Mouse (Mus musculus): Measurements from ENCODE around the gene Nbea. TPM values are rescaled to one million over a fixed set of nuclear protein-coding genes. Genes with fewer than 3 reads are reported as not detected.
A peak's percentile ranks its signal among the peaks of the same experiment; 100 is the strongest.

The Nbea gene
- polyA plus RNA-seq (2016; fragmentation: Nextera tagmentation; extraction: Ambion mirVana): 6.5 and 8.2 TPM in 2 replicates

DNA sequence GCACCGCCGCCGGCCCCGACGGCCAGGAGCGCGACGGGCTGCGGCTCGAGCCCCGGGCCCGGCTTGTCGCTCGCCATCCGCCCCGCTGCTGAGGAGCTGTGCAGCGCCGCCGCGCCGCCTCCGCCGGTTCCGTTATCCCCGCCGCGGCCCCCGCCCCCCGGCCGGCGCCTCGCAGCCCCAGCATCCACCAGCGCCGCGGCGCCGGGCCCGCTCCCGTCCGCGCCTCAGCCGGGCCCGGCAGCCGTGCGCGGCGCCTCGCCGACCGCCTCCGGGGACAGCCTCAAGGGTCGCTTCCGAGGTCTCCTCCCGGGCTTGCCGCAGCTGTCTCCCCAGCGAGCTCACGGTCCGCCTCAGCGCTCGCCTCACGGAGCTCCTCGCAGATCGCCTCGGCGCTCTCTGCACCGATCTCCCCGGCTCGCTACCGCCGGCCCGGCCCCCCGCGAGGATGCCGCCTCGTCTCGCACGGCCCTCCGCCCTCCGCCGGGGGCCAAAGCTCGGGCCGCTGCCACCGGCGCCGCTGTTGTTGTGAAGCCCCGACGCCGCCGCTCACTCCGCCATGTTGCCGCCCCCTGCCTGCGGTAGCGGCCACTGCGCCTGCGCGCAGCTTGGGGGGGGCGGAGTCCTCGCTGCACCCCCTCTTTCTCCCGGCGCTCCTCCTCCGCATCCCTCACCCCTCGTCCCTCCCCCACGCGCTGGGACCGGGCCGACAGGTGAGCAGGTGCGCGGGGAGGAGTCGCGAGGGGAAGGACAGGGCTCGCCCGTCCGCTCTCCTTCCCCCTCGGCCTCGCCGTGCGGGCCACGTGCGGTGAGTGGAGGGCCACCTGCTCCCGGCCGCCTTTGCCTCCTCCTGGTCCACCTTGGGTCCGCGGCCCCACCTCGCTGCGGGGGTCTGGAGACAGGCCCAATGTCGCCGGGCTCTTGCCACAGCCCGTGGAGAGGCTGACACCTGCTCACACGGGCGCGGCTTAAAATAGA is at the start of gene Nbea:
Gene Nbea (minus strand): TSS at position 543 of the 975 bp plus-strand sequence.
- H3K4me1 ChIP-seq: peaks cover 32% of the 10 kb centered on the region
- peak; percentile 81 for DNase-seq (ENCODE audit: extremely low spot score, low spot score)
- peak within 1 kb of the TSS; percentile 91 for H3K4me3 ChIP-seq
- H3K27me3 ChIP-seq (ENCODE audit: poor library complexity, severe bottlenecking): peaks cover 17% of the 10 kb centered on the region
- H3K27ac ChIP-seq: peak within 1 kb of the TSS; percentile 97
- WGBS: under 1% methylated on average over 114 of the region's 131 CpGs
- no peaks in the 10 kb centered on the region for H3K36me3 ChIP-seq (replicated peaks)
- no peaks in the 10 kb centered on the region for H3K9me3 ChIP-seq

DNA sequence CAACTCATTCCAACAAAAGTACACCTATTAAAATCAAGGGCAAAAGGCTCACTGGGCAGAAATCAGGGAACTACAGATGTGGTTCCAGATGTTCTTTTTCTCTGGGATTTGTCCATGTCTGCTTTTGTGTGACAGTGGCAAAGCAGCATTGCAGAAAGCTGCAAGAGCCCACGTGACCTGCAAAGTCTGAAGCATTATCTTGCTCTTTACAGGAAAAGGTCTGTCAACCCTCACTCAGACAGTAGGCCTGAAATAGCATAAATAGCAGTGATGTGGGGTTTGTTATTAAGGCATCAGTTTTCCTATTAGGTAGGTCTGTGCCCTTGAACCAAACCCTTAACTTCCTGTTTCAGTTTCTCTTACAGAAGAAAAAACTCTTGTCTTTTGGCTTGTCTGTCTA is 45.8 kb upstream of the Nbea start:
- H3K4me3 ChIP-seq: no peak overlapping the region
- WGBS: 89% methylated on average over 1 of the region's 1 CpGs
- H3K36me3 ChIP-seq (replicated peaks): no peaks in the 10 kb centered on the region
- no peaks in the 10 kb centered on the region for H3K9me3 ChIP-seq
- no peaks in the 10 kb centered on the region for H3K27me3 ChIP-seq (ENCODE audit: poor library complexity, severe bottlenecking)
- no peaks in the 10 kb centered on the region for H3K4me1 ChIP-seq
- no peak overlapping the region for H3K27ac ChIP-seq
- no peak for DNase-seq (ENCODE audit: extremely low spot score, low spot score)

DNA sequence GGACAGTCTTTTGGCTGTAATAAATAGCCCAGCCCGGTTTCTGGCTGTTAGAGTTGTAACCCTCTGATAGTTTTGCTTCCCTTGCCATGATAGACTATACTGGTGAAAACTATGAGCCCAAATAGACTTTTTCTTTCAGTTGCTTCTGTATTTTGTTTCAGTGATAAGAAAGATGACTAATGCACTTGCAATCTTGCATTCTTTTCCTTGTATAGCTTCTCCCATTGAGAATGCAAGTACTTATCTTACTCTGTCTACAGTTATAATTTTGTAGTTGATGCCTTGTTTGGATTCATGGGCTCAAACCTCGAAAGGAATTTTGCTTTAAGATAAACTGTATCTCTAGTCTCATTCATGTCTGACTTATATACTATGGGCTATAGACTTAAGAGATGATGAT is 32.5 kb upstream of the Nbea start:
- Histone ChIP-seq H3K27ac (no peak overlapping the region), H3K9me3 (no peaks in the 10 kb centered on the region), H3K4me3 (no peak overlapping the region), H3K4me1 (no peaks in the 10 kb centered on the region), H3K27me3 (ENCODE audit: poor library complexity, severe bottlenecking) (no peaks in the 10 kb centered on the region), H3K36me3 (replicated peaks) (no peaks in the 10 kb centered on the region)
- no peak for DNase-seq (ENCODE audit: extremely low spot score, low spot score)
- WGBS: 82% methylated on average over 2 of the region's 2 CpGs

DNA sequence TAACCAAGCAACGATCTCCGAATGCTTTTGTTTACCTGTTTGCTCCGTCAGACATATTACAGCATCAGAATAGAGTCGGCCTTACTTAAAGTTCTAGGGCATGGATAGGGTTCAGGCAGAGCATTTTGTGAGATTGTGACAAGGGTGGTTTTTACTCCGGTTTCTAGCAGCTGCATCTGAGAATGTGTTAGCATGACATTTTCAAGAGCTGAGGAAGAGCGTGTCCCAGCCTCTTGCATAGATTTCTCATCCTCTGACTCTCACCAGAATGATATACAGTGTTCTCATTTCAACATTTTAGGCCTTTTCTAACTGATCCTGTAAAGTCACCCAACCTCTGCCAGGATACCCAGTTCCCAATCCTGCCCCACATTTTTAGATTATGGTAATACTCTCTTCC is 20.5 kb upstream of the Nbea start:
- H3K27ac ChIP-seq: no peak overlapping the region
- no peaks in the 10 kb centered on the region for H3K27me3 ChIP-seq (ENCODE audit: poor library complexity, severe bottlenecking)
- no peak overlapping the region for H3K4me3 ChIP-seq
- WGBS: 87% methylated on average over 6 of the region's 6 CpGs
- no peak for DNase-seq (ENCODE audit: extremely low spot score, low spot score)
- no peaks in the 10 kb centered on the region for H3K36me3 ChIP-seq (replicated peaks)
- no peaks in the 10 kb centered on the region for H3K9me3 ChIP-seq
- no peaks in the 10 kb centered on the region for H3K4me1 ChIP-seq

DNA sequence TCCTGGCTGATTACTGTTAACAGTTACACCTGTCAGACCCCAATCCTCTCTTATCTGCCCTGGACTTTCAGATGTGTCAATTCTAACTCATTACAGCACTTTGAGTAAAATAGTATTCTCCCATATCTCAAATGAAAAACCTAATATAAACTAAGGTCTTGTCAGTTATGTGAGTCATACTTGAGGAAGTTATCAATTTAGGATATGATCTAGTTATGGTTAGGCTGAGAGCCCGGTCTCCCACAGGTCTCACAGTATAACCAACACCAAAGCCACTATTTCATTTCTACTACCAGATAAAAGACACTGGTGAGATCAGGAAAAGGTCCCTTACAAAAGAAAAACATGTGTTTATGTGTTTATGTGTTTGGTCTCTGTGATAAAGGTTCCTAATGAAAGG is 4.7 kb upstream of the Nbea start:
- no peak for DNase-seq (ENCODE audit: extremely low spot score, low spot score)
- Histone ChIP-seq H3K27ac (no peak overlapping the region), H3K36me3 (replicated peaks) (no peaks in the 10 kb centered on the region), H3K9me3 (no peaks in the 10 kb centered on the region), H3K4me1 (peaks cover 7% of the 10 kb centered on the region), H3K4me3 (no peak overlapping the region), H3K27me3 (ENCODE audit: poor library complexity, severe bottlenecking) (peaks cover 17% of the 10 kb centered on the region)
- WGBS: 93% methylated on average over 1 of the region's 1 CpGs

DNA sequence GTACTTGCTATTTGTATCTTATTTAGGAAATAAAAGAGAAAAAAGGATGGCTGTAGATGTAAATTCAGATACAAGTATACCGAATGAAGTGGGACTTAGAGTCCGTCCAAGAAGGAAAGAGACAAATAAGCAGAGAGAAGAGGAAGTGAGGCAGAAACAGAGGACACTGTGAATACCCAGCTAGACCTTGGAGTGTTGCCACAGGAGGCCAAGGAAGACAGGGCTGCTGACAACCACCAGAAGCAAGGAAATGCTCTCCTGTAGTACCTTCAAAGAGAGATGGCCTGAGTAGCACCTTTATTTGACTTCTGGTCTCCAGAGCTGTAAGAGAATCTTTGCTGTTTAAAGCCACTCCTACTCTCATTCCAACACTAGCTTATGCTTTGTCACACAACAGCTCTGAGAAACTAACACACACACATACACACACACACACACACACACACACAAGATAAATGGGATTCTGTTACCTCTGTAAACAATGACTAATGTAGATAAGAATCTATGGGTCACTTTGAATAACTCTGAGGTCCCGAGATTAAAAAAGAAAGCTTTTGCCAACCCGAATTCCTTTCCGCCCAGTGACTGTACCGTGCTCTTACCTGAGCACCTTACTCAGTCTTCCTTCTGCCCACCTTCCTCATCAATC is 3.8 kb upstream of the Nbea start:
- Histone ChIP-seq H3K4me1 (peaks cover 12% of the 10 kb centered on the region), H3K36me3 (replicated peaks) (no peaks in the 10 kb centered on the region), H3K9me3 (no peaks in the 10 kb centered on the region), H3K27me3 (ENCODE audit: poor library complexity, severe bottlenecking) (peaks cover 17% of the 10 kb centered on the region), H3K4me3 (no peak overlapping the region), H3K27ac (no peak overlapping the region)
- WGBS: 72% methylated on average over 6 of the region's 6 CpGs
- DNase-seq (ENCODE audit: extremely low spot score, low spot score): no peak

DNA sequence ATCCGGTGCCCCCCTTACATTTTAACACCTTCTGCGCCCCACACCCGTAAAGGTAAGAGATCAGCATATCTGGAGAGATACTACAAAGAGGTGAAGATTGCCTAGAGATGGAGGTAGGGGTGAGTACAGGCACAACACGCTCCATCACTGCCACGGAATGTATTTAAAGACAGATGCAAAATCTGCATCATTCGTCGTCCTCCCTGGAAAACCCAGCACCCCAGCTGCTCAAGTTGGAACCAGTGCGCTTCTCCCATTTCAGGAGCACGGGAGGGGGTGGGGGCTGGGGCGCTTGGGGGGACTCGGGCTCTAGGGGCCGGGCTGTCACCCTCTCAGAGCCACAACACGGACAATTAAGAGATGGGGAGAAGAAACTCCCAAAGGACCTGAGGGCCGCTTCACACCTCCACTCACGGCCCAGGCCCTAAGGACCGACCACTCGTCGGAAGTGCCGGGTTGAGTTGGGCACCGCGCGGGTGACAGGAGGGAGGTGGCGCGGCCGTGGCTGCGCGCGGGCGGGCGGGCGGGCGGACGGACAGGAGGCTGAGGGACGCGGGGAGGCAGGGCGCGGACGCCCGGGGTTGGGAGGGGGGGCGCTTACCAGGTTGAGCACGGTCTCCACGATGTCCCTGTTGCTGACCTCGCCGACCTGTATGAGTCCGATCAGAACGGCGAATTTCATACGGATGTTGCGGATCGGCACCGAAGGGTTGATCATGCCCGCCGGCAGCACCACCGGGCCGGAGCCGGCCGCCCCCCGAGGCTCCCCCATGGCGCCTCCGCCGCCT is 936 bp downstream of the Nbea start:
- Histone ChIP-seq H3K27me3 (ENCODE audit: poor library complexity, severe bottlenecking) (peaks cover 17% of the 10 kb centered on the region), H3K9me3 (no peaks in the 10 kb centered on the region), H3K4me3 (peak overlapping the region; percentile 91), H3K27ac (peak overlapping the region; percentile 97), H3K4me1 (peaks cover 32% of the 10 kb centered on the region), H3K36me3 (replicated peaks) (no peaks in the 10 kb centered on the region)
- peak; percentile 47 for DNase-seq (ENCODE audit: extremely low spot score, low spot score)
- WGBS: under 1% methylated on average over 61 of the region's 61 CpGs

DNA sequence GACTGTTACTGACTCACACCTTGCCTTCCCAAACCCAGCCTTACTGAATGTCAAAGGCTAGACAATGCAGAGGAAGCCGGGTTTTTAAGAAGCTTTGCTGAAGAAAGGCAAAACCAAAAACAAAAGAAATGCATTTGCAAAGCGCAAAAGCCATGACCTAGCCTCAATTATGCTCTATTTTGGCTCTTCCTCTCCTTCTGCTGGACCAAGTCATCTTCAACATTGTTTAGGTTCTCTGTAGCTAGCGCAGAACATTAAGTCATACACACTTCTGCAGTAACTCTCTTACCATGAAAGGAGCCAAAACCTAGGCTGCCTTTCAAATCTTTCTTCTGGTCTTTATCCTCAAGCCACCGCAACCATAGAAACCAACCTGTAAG is 1.5 kb downstream of the Nbea start:
- Histone ChIP-seq H3K4me3 (peak overlapping the region; percentile 91), H3K9me3 (no peaks in the 10 kb centered on the region), H3K36me3 (replicated peaks) (no peaks in the 10 kb centered on the region), H3K27me3 (ENCODE audit: poor library complexity, severe bottlenecking) (peaks cover 17% of the 10 kb centered on the region), H3K4me1 (peaks cover 32% of the 10 kb centered on the region), H3K27ac (peak overlapping the region; percentile 97; the same call in 1 of the 2 replicates)
- WGBS: 4% methylated on average over 4 of the region's 4 CpGs
- DNase-seq (ENCODE audit: extremely low spot score, low spot score): no peak

DNA sequence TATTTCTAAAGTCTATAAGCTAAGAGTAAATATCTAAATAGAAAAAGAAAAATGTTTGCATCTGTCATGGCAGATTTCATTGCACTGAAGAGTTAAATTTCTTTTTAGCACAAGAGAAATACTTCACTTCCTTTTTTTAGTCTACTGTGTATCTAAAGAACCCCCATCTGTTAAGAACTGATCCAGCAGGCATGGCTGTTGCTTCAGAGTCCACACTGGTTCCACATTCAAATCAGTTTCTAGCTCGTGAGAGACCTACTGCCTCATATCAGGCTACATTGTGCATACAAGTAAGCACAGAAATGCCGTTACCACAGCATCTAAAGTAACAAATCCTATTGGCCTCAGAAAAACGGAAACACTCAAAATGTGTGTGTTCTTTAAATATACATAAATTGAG is 2.5 kb downstream of the Nbea start:
- no peak for DNase-seq (ENCODE audit: extremely low spot score, low spot score)
- H3K4me3 ChIP-seq: peak overlapping the region; percentile 91; the same call in 1 of the 2 replicates
- no peaks in the 10 kb centered on the region for H3K9me3 ChIP-seq
- no peaks in the 10 kb centered on the region for H3K36me3 ChIP-seq (replicated peaks)
- no peak overlapping the region for H3K27ac ChIP-seq
- 66% methylated on average over 3 of the region's 3 CpGs for WGBS
- H3K27me3 ChIP-seq (ENCODE audit: poor library complexity, severe bottlenecking): peaks cover 17% of the 10 kb centered on the region
- peaks cover 32% of the 10 kb centered on the region for H3K4me1 ChIP-seq

DNA sequence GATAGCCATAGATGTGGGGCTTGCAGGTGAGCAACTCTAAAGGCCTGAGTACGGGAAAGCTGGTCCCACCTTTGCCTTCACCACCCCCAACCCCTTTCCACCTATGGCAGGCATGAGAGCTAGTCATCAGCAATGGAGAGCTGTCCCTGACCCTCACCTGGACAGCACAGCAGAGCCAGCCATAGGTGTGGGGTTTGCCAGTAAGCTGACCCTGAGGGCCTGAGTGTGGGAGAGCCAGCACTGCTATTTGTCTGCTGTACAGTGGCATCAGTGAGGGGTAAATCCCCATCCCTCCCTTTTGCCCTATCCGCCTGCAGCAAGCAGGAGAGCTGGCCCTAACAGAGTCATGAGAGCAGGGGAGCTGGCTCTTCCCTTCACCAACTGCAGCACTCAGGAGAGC is 25.6 kb downstream of the Nbea start:
- H3K4me1 ChIP-seq: no peaks in the 10 kb centered on the region
- no peaks in the 10 kb centered on the region for H3K27me3 ChIP-seq (ENCODE audit: poor library complexity, severe bottlenecking)
- DNase-seq (ENCODE audit: extremely low spot score, low spot score): no peak
- H3K36me3 ChIP-seq (replicated peaks): no peaks in the 10 kb centered on the region
- no peak overlapping the region for H3K4me3 ChIP-seq
- 0 out of 2 replicates have a peak, but pooled peaks cover 2% of the 10 kb centered on the region for H3K9me3 ChIP-seq
- H3K27ac ChIP-seq: no peak overlapping the region
- WGBS: 81% methylated on average over 2 of the region's 2 CpGs

DNA sequence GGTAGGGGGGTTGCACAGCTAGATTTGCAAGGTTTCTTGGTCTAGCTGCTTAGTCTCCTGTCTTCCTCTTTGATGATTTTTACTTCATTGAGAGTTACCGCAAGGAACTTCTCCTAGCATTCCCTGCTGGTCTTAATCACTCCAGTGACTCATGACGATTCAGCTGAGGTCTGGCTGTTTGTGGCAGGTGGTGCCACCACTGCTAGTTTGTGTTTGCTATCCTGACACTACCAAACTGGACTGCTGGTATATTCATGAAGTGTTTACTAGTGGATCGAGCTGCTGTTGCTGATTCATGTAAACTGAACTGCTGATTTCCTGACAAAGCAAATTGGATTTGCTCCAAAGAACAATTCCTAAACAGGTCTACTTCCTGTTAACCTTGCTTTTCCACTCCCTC is 56.8 kb downstream of the Nbea start:
- 94% methylated on average over 3 of the region's 3 CpGs for WGBS
- peaks cover 18% of the 10 kb centered on the region for H3K9me3 ChIP-seq

DNA sequence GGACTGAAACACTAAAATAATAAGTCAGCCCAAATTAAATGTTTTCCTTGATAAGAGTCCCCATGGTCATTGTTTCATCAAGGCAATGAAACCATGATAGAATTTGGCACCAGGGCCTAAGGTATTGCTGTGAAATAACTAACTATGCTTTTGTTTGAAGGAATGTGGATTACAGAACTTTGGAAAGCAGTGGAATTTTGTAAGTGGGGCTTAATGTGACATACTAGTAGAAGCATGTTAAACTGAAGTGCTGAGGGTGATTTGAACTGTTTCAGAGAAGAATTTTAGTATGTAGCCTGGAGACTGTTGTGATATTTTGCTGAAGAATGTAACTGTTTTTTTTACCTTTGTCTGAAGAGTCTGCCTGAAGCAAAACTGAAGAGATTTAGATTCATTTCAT is 66.9 kb downstream of the Nbea start:
- no peaks in the 10 kb centered on the region; the same call in 1 of the 2 replicates for H3K36me3 ChIP-seq (replicated peaks)
- H3K27me3 ChIP-seq (ENCODE audit: poor library complexity, severe bottlenecking): no peaks in the 10 kb centered on the region
- H3K27ac ChIP-seq: no peak overlapping the region
- no peaks in the 10 kb centered on the region for H3K4me1 ChIP-seq
- no peak for DNase-seq (ENCODE audit: extremely low spot score, low spot score)
- no peaks in the 10 kb centered on the region for H3K9me3 ChIP-seq
- no peak overlapping the region for H3K4me3 ChIP-seq

More for the DNA sequence above, 56.8 kb downstream of the Nbea start:
- Histone ChIP-seq H3K4me1 (no peaks in the 10 kb centered on the region), H3K36me3 (replicated peaks) (peaks cover 7% of the 10 kb centered on the region; the same call in 1 of the 2 replicates), H3K27ac (no peak overlapping the region), H3K27me3 (ENCODE audit: poor library complexity, severe bottlenecking) (no peaks in the 10 kb centered on the region), H3K4me3 (no peak overlapping the region)
- DNase-seq (ENCODE audit: extremely low spot score, low spot score): no peak
